Mouse (Mus musculus) brain, embryonic 14.5 days (tissue): ENCODE measurements around the gene Net1. TPM values are rescaled to one million over a fixed set of nuclear protein-coding genes. Genes with fewer than 3 reads are reported as not detected.
"Not testable (repeated sequence)": the region's sequence is repeated elsewhere in the genome, so short reads cannot be mapped to it uniquely, and the experiment has no call there.

Source experiments
- DNase-seq: peaks from one replicate; pipeline ENCODE4 v3.0.0-alpha.2; 2011; ENCODE audit warnings: low read depth
- CTCF ChIP-seq: fragments of 200-500 bp; IDR thresholded peaks from 2 replicates; pipeline ENCODE4 v1.5.1; 2012; ENCODE audit warnings: inconsistent platforms, mild to moderate bottlenecking, moderate library complexity, borderline replicate concordance; ENCODE audit not compliant: insufficient read depth, insufficient read length; ENCODE audit errors: extremely low read depth
- POLR2A ChIP-seq: fragments of 200-500 bp; IDR thresholded peaks from 2 replicates; pipeline ENCODE4 v1.6.1; 2012; ENCODE audit warnings: mild to moderate bottlenecking, inconsistent platforms, borderline replicate concordance; ENCODE audit not compliant: poor library complexity, insufficient read depth, insufficient read length, severe bottlenecking; ENCODE audit errors: extremely low read depth
- polyA plus RNA-seq: library from polyadenylated mRNA; depleted of rRNA; stranded (reverse); fragments of >200 nt; gene quantifications from 2 replicates; pipeline ENCODE4 v1.2.3, GENCODE M21; 2012; rRNA removed

Gene Net1
- polyA plus RNA-seq, 1 experiment = 9.4 TPM

DNA sequence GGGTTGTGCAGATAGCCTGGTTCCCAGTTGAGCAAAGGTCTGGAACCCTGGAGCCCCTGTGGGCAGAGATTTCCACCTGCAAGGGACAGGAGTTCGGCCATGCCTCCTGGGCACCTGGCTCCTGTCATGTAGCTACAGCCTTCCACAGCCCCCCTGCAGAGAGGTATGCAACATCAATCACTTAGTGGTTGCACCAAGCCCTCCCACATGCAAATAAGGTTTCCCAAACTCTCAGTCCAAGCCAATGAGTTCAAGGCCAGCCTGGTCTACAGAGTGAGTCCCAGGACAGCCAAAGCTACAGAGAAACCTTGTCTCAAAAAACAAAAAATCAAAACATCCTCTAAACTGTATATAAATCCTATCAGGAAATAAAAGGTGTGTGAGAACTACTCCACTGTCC is 67.7 kb downstream of the Net1 start:
- no peak for DNase-seq
- no peak for TF ChIP-seq POLR2A
- TF ChIP-seq CTCF = no peak

DNA sequence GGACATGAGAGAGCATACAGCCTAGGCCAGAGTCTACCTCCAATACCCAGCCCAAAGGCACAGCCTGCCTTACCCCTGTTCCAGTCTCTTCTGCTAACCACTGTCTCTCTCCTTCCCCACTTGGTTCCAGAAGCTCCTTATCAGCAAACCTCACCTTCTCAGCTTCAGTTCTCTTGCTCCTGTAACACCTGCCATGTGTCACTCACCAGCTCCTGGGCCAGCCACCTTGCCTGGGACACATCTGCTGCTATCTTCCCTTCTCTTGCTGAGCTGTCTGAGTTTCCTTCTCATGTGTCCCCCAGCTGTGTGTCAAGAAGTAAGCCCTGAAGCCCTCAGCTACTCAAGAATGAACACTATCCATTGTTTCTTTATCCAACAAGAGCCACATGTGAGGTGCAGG is 77.4 kb downstream of the Net1 start:
- DNase-seq = not testable (repeated sequence)

DNA sequence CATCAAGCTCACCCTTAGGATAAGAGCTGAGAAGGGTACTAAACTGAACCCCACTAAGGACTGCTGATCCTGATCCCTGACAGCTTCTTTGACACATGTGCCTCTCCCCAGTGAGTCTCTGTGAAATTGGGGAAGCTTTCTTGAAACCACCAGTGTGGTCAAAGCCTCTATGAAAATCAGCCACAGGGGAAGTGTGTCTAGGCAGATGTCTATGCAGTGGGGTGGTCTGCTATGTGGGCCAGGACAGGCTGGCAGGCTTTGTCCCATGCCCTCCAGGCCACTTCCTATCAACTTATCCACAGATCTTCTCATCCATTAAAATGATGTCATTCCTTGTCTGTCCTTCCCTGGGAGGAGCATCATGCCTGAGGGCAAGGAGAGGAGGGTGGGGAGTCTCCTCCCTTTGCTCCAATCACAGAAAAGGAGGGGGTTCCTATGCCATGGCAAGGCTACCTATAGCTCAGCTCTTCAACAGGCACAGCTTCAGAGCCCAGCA is 80.7 kb downstream of the Net1 start, which contains the start of gene Calm4:
Calm4 (plus strand) TSS at position 446 of the 496 bp plus-strand sequence.
- DNase-seq = not testable (repeated sequence)

DNA sequence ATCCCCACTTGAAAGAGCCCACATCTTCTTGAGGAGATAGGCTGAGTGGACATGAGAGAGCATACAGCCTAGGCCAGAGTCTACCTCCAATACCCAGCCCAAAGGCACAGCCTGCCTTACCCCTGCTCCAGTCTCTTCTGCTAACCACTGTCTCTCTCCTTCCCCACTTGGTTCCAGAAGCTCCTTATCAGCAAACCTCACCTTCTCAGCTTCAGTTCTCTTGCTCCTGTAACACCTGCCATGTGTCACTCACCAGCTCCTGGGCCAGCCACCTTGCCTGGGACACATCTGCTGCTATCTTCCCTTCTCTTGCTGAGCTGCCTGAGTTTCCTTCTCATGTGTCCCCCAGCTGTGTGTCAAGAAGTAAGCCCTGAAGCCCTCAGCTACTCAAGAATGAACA is 84.4 kb downstream of the Net1 start:
- DNase-seq = not testable (repeated sequence)

DNA sequence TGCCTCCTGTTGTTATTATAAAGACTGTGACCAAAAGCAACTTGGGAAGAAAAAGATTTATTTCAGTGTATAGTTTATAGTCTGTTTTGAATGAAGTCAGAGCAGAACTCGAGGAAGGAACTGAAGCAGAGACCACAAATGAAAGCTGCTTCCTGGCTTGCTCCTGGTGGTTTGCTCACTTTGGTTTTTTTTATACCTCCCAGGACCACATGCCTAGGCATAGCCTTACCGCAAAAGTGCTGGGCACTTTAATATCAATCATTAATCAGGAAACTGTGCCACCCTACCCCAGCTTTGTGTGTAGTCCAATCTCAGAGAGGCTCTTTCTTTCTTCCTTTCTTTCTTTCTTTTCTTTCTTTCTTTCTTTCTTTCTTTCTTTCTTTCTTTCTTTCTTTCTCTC is 85.6 kb downstream of the Net1 start:
- TF ChIP-seq CTCF = no peak
- no peak for TF ChIP-seq POLR2A
- DNase-seq = no peak

Other genes starting within 250 kb of the Net1 start
- gene Calml3, start 113.9 kb downstream of the Net1 start, polyA plus RNA-seq = 0.11 and 0.43 TPM in 2 replicates
- gene Calm4, start 80.5 kb downstream of the Net1 start, polyA plus RNA-seq = 0.18 and 1.1 TPM in 2 replicates
- not detected in 2 replicates for gene Calm5, start 64.0 kb downstream of the Net1 start, polyA plus RNA-seq
- gene Tubal3, start 54 bp upstream of the Net1 start, polyA plus RNA-seq = 0.05 TPM in 1 of 2 replicates, not detected in the other
- 0.05 and 0.09 TPM in 2 replicates for gene Ucn3, start 27.1 kb upstream of the Net1 start, polyA plus RNA-seq
- 0.26 and 0.38 TPM in 2 replicates for gene Akr1c14, start 130.8 kb upstream of the Net1 start, polyA plus RNA-seq
- gene Akr1c18, start 232.4 kb upstream of the Net1 start, polyA plus RNA-seq = 0.11 TPM in 1 of 2 replicates, not detected in the other